ENCODE assay signal across 9 mouse cellular contexts in the genomic region with DNA sequence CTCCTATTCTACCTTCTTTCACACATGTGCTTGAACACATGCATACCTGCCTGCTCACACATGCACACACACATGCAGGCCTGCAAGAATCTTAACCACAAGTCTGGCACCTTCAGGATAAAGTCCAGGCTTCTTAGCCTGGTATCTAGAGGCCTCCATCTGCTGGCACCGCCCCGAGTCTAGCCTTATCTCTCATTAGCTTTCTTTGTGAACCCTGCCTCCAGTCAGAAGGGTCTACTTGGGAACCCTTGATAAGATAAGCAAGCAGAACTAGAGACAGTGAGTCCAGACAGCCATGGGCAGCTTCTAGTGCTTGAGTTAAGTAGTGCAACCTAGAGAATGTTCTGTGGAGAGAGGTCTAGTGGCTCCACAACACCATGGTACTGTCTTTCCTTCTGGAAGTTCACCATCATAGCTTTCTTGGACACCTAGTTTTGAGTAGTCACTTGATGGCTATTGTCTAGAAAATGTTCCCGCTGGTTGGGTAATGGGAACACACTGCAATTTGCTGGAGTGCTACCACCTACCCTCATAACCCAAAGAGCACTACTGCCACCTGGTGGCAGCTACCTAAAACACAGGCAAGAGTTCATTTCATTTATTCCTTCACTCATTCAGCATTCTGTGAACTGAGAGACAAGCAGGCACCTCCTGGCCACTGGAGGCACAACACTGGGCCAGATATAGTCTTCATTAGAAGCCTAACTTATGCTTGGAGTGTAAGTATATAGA. TPM values are rescaled to one million over a fixed set of nuclear protein-coding genes. Genes with fewer than 3 reads are reported as not detected.
DNase-seq lines count a peak whose midpoint lies in the region; ATAC-seq and TF ChIP-seq lines count a peak whose summit lies in the region.
"Had no signal": no experiment of that assay in that cellular context is flagged by ENCODE, and none has a peak within 500 bp of the region (broad histone marks: within the 10 kb centered on the region; RNA-seq: fewer than 3 reads in every experiment).

No protein-coding gene starts in this region.

- H3K36me3 ChIP-seq in midbrain, embryonic 14.5 days (ENCODE audit: control insufficient read depth, insufficient read depth, low read length), result no peaks in the 10 kb centered on the region
- H3K36me3 ChIP-seq in midbrain, embryonic 16.5 days (ENCODE audit: control insufficient read depth, insufficient read depth, low read length), result no peaks in the 10 kb centered on the region
- H3K36me3 ChIP-seq in stomach, embryonic 16.5 days (ENCODE audit: control insufficient read depth, insufficient read depth, low read length), result no peaks in the 10 kb centered on the region
- H3K36me3 ChIP-seq: embryonic facial prominence, embryonic 15.5 days had no signal

- H3K27ac ChIP-seq in midbrain, embryonic 14.5 days (replicated peaks; ENCODE audit: low read depth, low read length), result no peak overlapping the region
- no peak overlapping the region for H3K27ac ChIP-seq in midbrain, embryonic 16.5 days (ENCODE audit: low read length)
- H3K27ac ChIP-seq in stomach, embryonic 16.5 days (ENCODE audit: low read length), result peak overlapping the region; percentile 31; the same call in 1 of the 2 replicates
- H3K27ac ChIP-seq: embryonic facial prominence, embryonic 15.5 days had no signal

- no peak overlapping the region for H3K9ac ChIP-seq in midbrain, embryonic 14.5 days (replicated peaks; ENCODE audit: low read length)
- no peak overlapping the region for H3K9ac ChIP-seq in midbrain, embryonic 16.5 days (ENCODE audit: low read depth, low read length)
- H3K9ac ChIP-seq in stomach, embryonic 16.5 days (ENCODE audit: low read length), result no peak overlapping the region
- H3K9ac ChIP-seq: embryonic facial prominence, embryonic 15.5 days had no signal

- H3K4me2 ChIP-seq in midbrain, embryonic 14.5 days (ENCODE audit: low read length), result no peak overlapping the region
- H3K4me2 ChIP-seq in midbrain, embryonic 16.5 days (ENCODE audit: low read length), result no peak overlapping the region
- H3K4me2 ChIP-seq in stomach, embryonic 16.5 days (ENCODE audit: low read depth, low read length), result no peak overlapping the region
- H3K4me2 ChIP-seq: embryonic facial prominence, embryonic 15.5 days had no signal

- peak; percentile 61; the same call in 1 of the 2 replicates for TF ChIP-seq CTCF in brain, embryonic 14.5 days (IDR thresholded peaks at IDR 0.05; ENCODE audit: borderline replicate concordance, extremely low read depth, insufficient read depth, insufficient read length)

- no peak for TF ChIP-seq POLR2A in brain, embryonic 14.5 days (IDR thresholded peaks at IDR 0.05; ENCODE audit: borderline replicate concordance, extremely low read depth, insufficient read depth, insufficient read length, poor library complexity, severe bottlenecking)

- no peaks in the 10 kb centered on the region for H3K9me3 ChIP-seq in midbrain, embryonic 14.5 days (ENCODE audit: control insufficient read depth, low read length)
- no peaks in the 10 kb centered on the region for H3K9me3 ChIP-seq in midbrain, embryonic 16.5 days (replicated peaks; ENCODE audit: control insufficient read depth, low read length, poor library complexity, severe bottlenecking)
- no peaks in the 10 kb centered on the region for H3K9me3 ChIP-seq in stomach, embryonic 16.5 days (replicated peaks; ENCODE audit: control insufficient read depth, low read length)
- H3K9me3 ChIP-seq: embryonic facial prominence, embryonic 15.5 days had no signal

- DNase-seq in midbrain, embryonic 14.5 days, result peak; percentile 29
- DNase-seq in brain, embryonic 14.5 days (ENCODE audit: low read depth), result peak; percentile 54
- DNase-seq in fibroblast of lung, adult 2 months (ENCODE audit: low read depth), result peak; percentile 32
- DNase-seq in heart, postnatal 4 days, result peak; percentile 70
- DNase-seq in left cerebral cortex, adult 11 months (ENCODE audit: low spot score), result peak; percentile 61
- DNase-seq in lung, postnatal 4 days, result peak; percentile 52 to 75

- 72% methylated on average over 3 of the region's 3 CpGs for WGBS in midbrain, embryonic 14.5 days
- WGBS in midbrain, embryonic 16.5 days, result 73% methylated on average over 3 of the region's 3 CpGs
- WGBS in stomach, embryonic 16.5 days, result 58% methylated on average over 3 of the region's 3 CpGs

- H3K27me3 ChIP-seq in midbrain, embryonic 14.5 days (ENCODE audit: control insufficient read depth, insufficient read depth, low read length), result no peaks in the 10 kb centered on the region
- no peaks in the 10 kb centered on the region for H3K27me3 ChIP-seq in midbrain, embryonic 16.5 days (ENCODE audit: control insufficient read depth, insufficient read depth, low read depth, low read length)
- H3K27me3 ChIP-seq in stomach, embryonic 16.5 days (ENCODE audit: control insufficient read depth, insufficient read depth, low read length), result no peaks in the 10 kb centered on the region
- H3K27me3 ChIP-seq: embryonic facial prominence, embryonic 15.5 days had no signal

- no peak overlapping the region for H3K4me3 ChIP-seq in midbrain, embryonic 14.5 days (replicated peaks; ENCODE audit: low read depth, low read length)
- H3K4me3 ChIP-seq in midbrain, embryonic 16.5 days (ENCODE audit: low read depth, low read length), result no peak overlapping the region
- H3K4me3 ChIP-seq in stomach, embryonic 16.5 days (replicated peaks; ENCODE audit: low read length), result no peak overlapping the region
- H3K4me3 ChIP-seq: embryonic facial prominence, embryonic 15.5 days had no signal

- no peak for ATAC-seq in midbrain, embryonic 14.5 days (ENCODE audit: low FRiP score, low TSS enrichment)
- ATAC-seq in midbrain, embryonic 16.5 days, result no peak
- ATAC-seq in stomach, embryonic 16.5 days (ENCODE audit: insufficient read depth, low FRiP score), result peak; percentile 78

- peaks cover 17% of the 10 kb centered on the region; the same call in 1 of the 2 replicates for H3K4me1 ChIP-seq in midbrain, embryonic 14.5 days (ENCODE audit: control insufficient read depth, insufficient read depth, low read length)
- peaks cover 13% of the 10 kb centered on the region for H3K4me1 ChIP-seq in midbrain, embryonic 16.5 days (ENCODE audit: control insufficient read depth, insufficient read depth, low read length)
- peaks cover 7% of the 10 kb centered on the region; the same call in 1 of the 2 replicates for H3K4me1 ChIP-seq in stomach, embryonic 16.5 days (ENCODE audit: control insufficient read depth, insufficient read depth, low read length)

RNA-seq across cellular contexts. Expression of gene Hipk2, which starts 35.0 kb away (rescaled TPM):
- polyA plus RNA-seq in midbrain, embryonic 14.5 days (2014; fragmentation: Nextera tagmentation; extraction: Ambion mirVana), result 35.1 and 41.3 TPM in 2 replicates
- 32.7 and 36.1 TPM in 2 replicates for polyA plus RNA-seq in midbrain, embryonic 16.5 days (2015; fragmentation: Nextera tagmentation; extraction: Ambion mirVana)
- 25.9 and 48.7 TPM in 2 replicates for polyA plus RNA-seq in brain, embryonic 14.5 days (2012; rRNA removed)
- 10 to 100 TPM; 73.4 to 75.5 TPM for total RNA-seq in heart, postnatal 4 days (2021)
- polyA plus RNA-seq in stomach, embryonic 16.5 days (2015; fragmentation: Nextera tagmentation; extraction: Ambion mirVana), result 21.5 and 21.6 TPM in 2 replicates

RNA-seq across cellular contexts. Expression of gene Tbxas1, which starts 35.8 kb away (rescaled TPM):
- polyA plus RNA-seq in midbrain, embryonic 14.5 days (2014; fragmentation: Nextera tagmentation; extraction: Ambion mirVana), result 0.69 and 1.6 TPM in 2 replicates
- 1.8 TPM in 2 replicates for polyA plus RNA-seq in midbrain, embryonic 16.5 days (2015; fragmentation: Nextera tagmentation; extraction: Ambion mirVana)
- polyA plus RNA-seq in brain, embryonic 14.5 days (2012; rRNA removed), result 0.93 and 0.97 TPM in 2 replicates
- 1 to 10 TPM in 1 of 2 experiments, under 1 TPM in 1; 0.72 to 1.2 TPM for total RNA-seq in heart, postnatal 4 days (2021)
- polyA plus RNA-seq in stomach, embryonic 16.5 days (2015; fragmentation: Nextera tagmentation; extraction: Ambion mirVana), result 4.4 TPM in 2 replicates
